Mouse (Mus musculus) forebrain, embryonic 11.5 days (tissue): Measurements from ENCODE around the gene 4921517D22Rik. TPM values are rescaled to one million over a fixed set of nuclear protein-coding genes. Genes with fewer than 3 reads are reported as not detected.
"Not testable (repeated sequence)": the region's sequence is repeated elsewhere in the genome, so short reads cannot be mapped to it uniquely, and the experiment has no call there.

Source experiments
- ATAC-seq: fragments of 200-750 bp; cut with Nextera tagmentation; replicated peaks from 2 replicates; pipeline ENCODE4 v1.8.0; 2017; ENCODE audit warnings: moderate TSS enrichment; ENCODE audit not compliant: low FRiP score
- DNase-seq: peaks from one replicate; pipeline ENCODE4 v3.0.0-alpha.2; 2017; ENCODE audit warnings: low spot score
- H3K27ac ChIP-seq: fragments of 300-500 bp; sonication (generic); 2 replicates; pipeline ENCODE4 v1.5.1; 2014; ENCODE audit warnings: low read depth, low read length
- H3K27me3 ChIP-seq: fragments of 300-500 bp; sonication (generic); 2 replicates; pipeline ENCODE4 v1.6.1; 2014; ENCODE audit warnings: mild to moderate bottlenecking, low read length, mixed read lengths; ENCODE audit not compliant: control insufficient read depth, insufficient read depth
- H3K36me3 ChIP-seq: fragments of 300-500 bp; sonication (generic); 2 replicates; pipeline ENCODE4 v1.6.1; 2014; ENCODE audit warnings: mild to moderate bottlenecking, low read length, moderate library complexity, mixed read lengths; ENCODE audit not compliant: control insufficient read depth, insufficient read depth
- H3K4me1 ChIP-seq: fragments of 300-500 bp; sonication (generic); replicated peaks from 2 replicates; pipeline ENCODE4 v1.6.1; 2014; ENCODE audit warnings: low read length, mixed read lengths; ENCODE audit not compliant: control insufficient read depth, insufficient read depth
- H3K4me2 ChIP-seq: fragments of 300-500 bp; sonication (generic); 2 replicates; pipeline ENCODE4 v1.6.1; 2014; ENCODE audit warnings: low read depth, mild to moderate bottlenecking, low read length, moderate library complexity, mixed read lengths; ENCODE audit not compliant: severe bottlenecking
- H3K4me3 ChIP-seq: fragments of 300-500 bp; sonication (generic); 2 replicates; pipeline ENCODE4 v1.5.1; 2014; ENCODE audit warnings: low read depth, low read length
- H3K9ac ChIP-seq: fragments of 300-500 bp; sonication (generic); 2 replicates; pipeline ENCODE4 v1.6.1; 2014; ENCODE audit warnings: low read length
- H3K9me3 ChIP-seq: fragments of 300-500 bp; sonication (generic); 2 replicates; pipeline ENCODE4 v1.6.1; 2016; ENCODE audit warnings: low read length, mixed read lengths; ENCODE audit not compliant: control insufficient read depth
- WGBS: fragments of 180-500 bp; shearing (Covaris S2); extraction: QIAGEN DNeasy Blood & Tissue Kit; methylation state at CpG from one replicate; pipeline ENCODE4 v1.1.7; 2014; 5-methylcytosine and 5-hydroxymethylcytosine counted together
- polyA plus RNA-seq: library from polyadenylated mRNA; unstranded; fragments of >200 nt; fragmentation: Nextera tagmentation; extraction: Ambion mirVana; gene quantifications from 2 replicates; pipeline ENCODE4 v1.2.1, GENCODE M21; 2014

Gene 4921517D22Rik
- not detected in 2 replicates for polyA plus RNA-seq

DNA sequence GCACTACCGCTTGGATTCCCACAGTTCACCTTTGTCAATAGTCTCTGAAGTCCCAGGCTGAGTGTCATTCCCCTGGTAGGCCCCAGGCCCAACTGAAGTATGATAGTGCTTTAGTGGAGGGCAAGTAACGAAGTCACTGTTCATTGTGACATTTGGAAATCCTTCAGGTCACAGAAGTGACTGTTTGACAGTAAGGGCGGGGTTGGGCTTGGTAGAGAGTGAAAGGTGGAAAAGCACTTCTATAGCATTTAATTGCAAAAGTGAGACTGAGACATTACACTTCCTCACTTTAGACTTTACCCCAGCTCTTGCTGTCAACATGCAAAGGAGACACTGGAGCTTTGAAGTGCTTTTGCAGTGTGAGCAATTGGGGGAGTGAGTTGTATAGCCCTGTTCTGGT is at the start of gene 4921517D22Rik:
4921517D22Rik (minus strand) TSS at position 101 of the 400 bp plus-strand sequence.
- no peak within 1 kb of the TSS for H3K9ac ChIP-seq
- H3K9me3 ChIP-seq: no peaks in the 10 kb centered on the region; the same call in 1 of the 2 replicates
- no peak within 1 kb of the TSS for H3K4me3 ChIP-seq
- DNase-seq (no peak), ATAC-seq (no peak)
- 87% methylated on average over 3 of the region's 3 CpGs for WGBS
- no peak within 1 kb of the TSS for H3K27ac ChIP-seq
- H3K27me3 ChIP-seq: no peaks in the 10 kb centered on the region
- H3K4me1 ChIP-seq: no peaks in the 10 kb centered on the region
- H3K4me2 ChIP-seq: no peak within 1 kb of the TSS
- no peaks in the 10 kb centered on the region for H3K36me3 ChIP-seq

- Histone ChIP-seq H3K9me3 (no peaks in the 10 kb centered on the region), H3K27me3 (no peaks in the 10 kb centered on the region), H3K27ac (no peak overlapping the region), H3K4me1 (no peaks in the 10 kb centered on the region), H3K9ac (no peak overlapping the region), H3K4me2 (no peak overlapping the region), H3K36me3 (no peaks in the 10 kb centered on the region), H3K4me3 (no peak overlapping the region)
- ATAC-seq (no peak), DNase-seq (no peak)
- 82% methylated on average over 10 of the region's 10 CpGs for WGBS
Observed at GRCm38 (mm10) chr13:59741697-59742096, 47.8 kb upstream of the 4921517D22Rik start.

DNA sequence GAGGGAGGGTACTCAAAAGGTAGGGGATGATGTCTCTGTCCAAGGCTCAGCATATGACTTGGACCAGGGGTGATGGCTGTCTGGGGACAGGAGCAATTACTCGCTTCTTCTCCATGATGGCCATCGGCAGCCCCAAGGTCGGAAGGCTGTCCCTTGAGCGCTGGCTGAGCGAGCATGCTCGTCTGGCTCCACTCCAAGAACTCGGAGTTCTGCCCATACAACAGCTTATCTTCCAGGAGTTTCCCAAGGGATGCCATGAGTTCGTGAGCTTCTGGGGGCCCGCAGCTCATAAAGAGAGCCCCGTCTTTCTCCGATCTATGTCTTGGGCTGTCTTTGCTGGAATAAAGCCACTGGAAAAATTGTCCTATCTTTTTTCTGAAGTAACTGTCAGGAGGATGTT is 47.2 kb upstream of the 4921517D22Rik start:
- Histone ChIP-seq H3K9me3 (no peaks in the 10 kb centered on the region), H3K9ac (no peak overlapping the region), H3K4me3 (no peak overlapping the region), H3K27me3 (no peaks in the 10 kb centered on the region), H3K4me1 (no peaks in the 10 kb centered on the region), H3K27ac (no peak overlapping the region), H3K36me3 (no peaks in the 10 kb centered on the region), H3K4me2 (no peak overlapping the region)
- no peak for ATAC-seq
- no peak for DNase-seq
- WGBS: 94% methylated on average over 11 of the region's 11 CpGs

DNA sequence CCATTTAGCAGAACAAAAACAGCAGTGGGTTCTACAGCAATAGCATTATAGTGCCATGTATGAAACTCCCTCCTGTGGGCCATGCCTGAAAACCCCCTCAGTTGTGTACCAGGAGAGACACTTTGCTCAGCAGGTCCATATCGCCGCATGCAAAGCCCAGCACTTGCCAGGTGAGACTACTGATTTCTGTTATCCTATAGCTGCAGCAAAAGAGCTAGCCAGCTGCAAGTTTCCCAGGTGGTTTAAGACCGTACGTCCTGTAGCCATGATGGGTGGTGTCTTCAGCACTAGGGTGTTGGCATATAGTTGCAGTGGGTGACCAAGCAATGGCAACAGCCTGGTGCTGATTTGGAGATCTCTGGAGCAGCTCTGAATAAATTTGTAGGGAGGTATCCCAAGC is 45.5 kb upstream of the 4921517D22Rik start:
- H3K4me3 ChIP-seq: no peak overlapping the region
- DNase-seq (no peak), ATAC-seq (no peak)
- no peak overlapping the region for H3K4me2 ChIP-seq
- H3K9ac ChIP-seq: no peak overlapping the region
- no peak overlapping the region for H3K27ac ChIP-seq
- no peaks in the 10 kb centered on the region for H3K4me1 ChIP-seq
- H3K9me3 ChIP-seq: no peaks in the 10 kb centered on the region
- H3K36me3 ChIP-seq: no peaks in the 10 kb centered on the region
- no peaks in the 10 kb centered on the region for H3K27me3 ChIP-seq
- WGBS: 94% methylated on average over 4 of the region's 4 CpGs

GRCm38 (mm10) chr13:59738455-59738854 is 44.5 kb upstream of the 4921517D22Rik start:
- Histone ChIP-seq H3K9ac (no peak overlapping the region), H3K9me3 (no peaks in the 10 kb centered on the region), H3K4me1 (no peaks in the 10 kb centered on the region), H3K4me3 (no peak overlapping the region), H3K27me3 (no peaks in the 10 kb centered on the region), H3K27ac (no peak overlapping the region), H3K36me3 (no peaks in the 10 kb centered on the region), H3K4me2 (no peak overlapping the region)
- 83% methylated on average over 2 of the region's 2 CpGs for WGBS
- no peak for ATAC-seq
- DNase-seq: no peak

GRCm38 (mm10) chr13:59735190-59735589 is 41.3 kb upstream of the 4921517D22Rik start:
- 29% methylated on average over 3 of the region's 3 CpGs for WGBS
- H3K9ac ChIP-seq: no peak overlapping the region
- no peaks in the 10 kb centered on the region for H3K36me3 ChIP-seq
- H3K4me3 ChIP-seq: no peak overlapping the region
- H3K4me1 ChIP-seq: no peaks in the 10 kb centered on the region
- DNase-seq (no peak), ATAC-seq (peak; percentile 51; the same call in 1 of the 2 replicates)
- no peak overlapping the region for H3K4me2 ChIP-seq
- H3K9me3 ChIP-seq: no peaks in the 10 kb centered on the region
- H3K27ac ChIP-seq: no peak overlapping the region
- no peaks in the 10 kb centered on the region for H3K27me3 ChIP-seq

DNA sequence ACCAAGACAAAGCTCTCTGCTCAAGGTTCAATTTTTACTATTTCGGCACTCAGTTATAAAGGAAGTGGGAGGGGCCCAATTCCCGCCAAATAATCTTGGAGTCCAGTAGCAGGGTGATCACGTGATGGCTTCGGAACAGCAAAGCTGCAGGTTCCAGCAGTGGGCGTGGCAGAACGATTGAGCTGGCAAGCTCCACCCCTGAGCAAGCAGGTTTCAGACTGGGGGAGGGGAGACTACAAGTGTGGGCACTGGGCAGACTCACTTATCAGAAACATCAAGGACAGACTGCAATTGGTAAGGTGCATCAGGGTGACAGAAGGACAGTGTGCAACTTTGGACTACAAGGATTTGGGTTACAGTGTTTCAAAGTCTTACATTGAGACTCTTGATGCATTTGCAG is 40.4 kb upstream of the 4921517D22Rik start:
- H3K9me3 ChIP-seq, H3K27ac ChIP-seq, H3K4me3 ChIP-seq, DNase-seq, ATAC-seq, H3K4me2 ChIP-seq, H3K27me3 ChIP-seq, H3K4me1 ChIP-seq, H3K9ac ChIP-seq, H3K36me3 ChIP-seq: not testable (repeated sequence)
- WGBS: 28% methylated on average over 6 of the region's 6 CpGs

DNA sequence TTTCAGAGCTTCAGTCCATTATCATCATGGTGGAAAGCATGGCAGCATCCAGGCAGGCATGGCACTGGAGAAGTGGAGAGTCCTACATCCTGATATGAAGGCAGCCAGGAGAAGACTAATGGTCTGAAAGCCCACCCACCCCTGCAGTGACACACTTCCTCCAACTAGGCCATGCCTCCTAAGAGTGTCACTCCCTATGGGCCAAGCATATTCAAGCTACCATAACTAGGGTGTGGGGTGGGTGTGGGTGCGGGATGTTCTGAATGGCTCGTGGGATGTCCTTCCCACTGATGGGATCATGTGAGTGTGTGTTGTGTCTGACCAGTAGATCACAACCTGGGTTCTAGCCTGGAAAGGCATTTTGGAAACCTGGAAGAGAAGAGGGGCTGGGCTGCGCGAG is 40.0 kb upstream of the 4921517D22Rik start:
- ATAC-seq: no peak

DNA sequence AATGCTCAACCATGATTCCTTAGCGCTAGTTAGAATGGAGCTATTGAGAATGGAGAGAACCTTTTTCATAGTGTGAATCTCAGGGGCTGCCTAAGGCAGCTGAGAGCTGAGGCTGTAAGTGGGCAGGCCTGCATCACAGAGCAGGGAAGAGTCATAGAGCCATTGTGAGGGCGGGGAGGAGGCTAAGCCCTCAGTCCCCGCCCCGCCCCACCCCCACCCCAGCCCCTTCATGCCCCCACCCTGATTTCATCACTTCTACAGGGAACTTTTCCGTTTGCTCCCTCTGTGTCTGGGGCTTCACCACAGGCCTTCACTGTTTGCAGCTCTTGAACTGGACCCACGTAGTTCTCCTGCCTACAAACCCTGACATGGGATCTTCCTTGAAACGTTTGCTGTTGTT is 37.7 kb upstream of the 4921517D22Rik start, which contains the start of gene Spata31d1d:
Spata31d1d (minus strand) TSS at position 101 of the 400 bp plus-strand sequence.
- ATAC-seq (no peak), DNase-seq (no peak)
- H3K4me2 ChIP-seq: no peak within 1 kb of the TSS
- peaks cover under 1% of the 10 kb centered on the region; the same call in 1 of the 2 replicates for H3K27me3 ChIP-seq
- H3K9me3 ChIP-seq: no peaks in the 10 kb centered on the region
- no peak within 1 kb of the TSS for H3K9ac ChIP-seq
- no peak within 1 kb of the TSS for H3K4me3 ChIP-seq
- no peak within 1 kb of the TSS for H3K27ac ChIP-seq
- H3K36me3 ChIP-seq: no peaks in the 10 kb centered on the region
- no peaks in the 10 kb centered on the region for H3K4me1 ChIP-seq
- WGBS: 44% methylated on average over 7 of the region's 7 CpGs

More for the DNA sequence above, 40.0 kb upstream of the 4921517D22Rik start:
- Histone ChIP-seq H3K27me3 (no peaks in the 10 kb centered on the region), H3K4me2 (no peak overlapping the region), H3K4me1 (no peaks in the 10 kb centered on the region), H3K36me3 (no peaks in the 10 kb centered on the region), H3K9me3 (no peaks in the 10 kb centered on the region), H3K27ac (no peak overlapping the region), H3K4me3 (no peak overlapping the region), H3K9ac (no peak overlapping the region)
- 92% methylated on average over 3 of the region's 4 CpGs for WGBS
- no peak for DNase-seq
